Mouse (Mus musculus): ENCODE results near the gene Prdm16.

GRCm38 (mm10) chr4:154641296-154642110 lies 4.8 kb upstream of the Prdm16 start:
- TF ChIP-seq CTCF (IDR thresholded peaks at IDR 0.05; ENCODE audit: borderline replicate concordance, insufficient read depth, low read depth, low read length) (no peak), POLR2A (IDR thresholded peaks at IDR 0.05; ENCODE audit: borderline replicate concordance, insufficient read depth, low read length) (no peak)

Data from cerebellum, adult 2 months (tissue).